Mouse (Mus musculus): ENCODE results near the gene AY761184. TPM values are rescaled to one million over a fixed set of nuclear protein-coding genes. Genes with fewer than 3 reads are reported as not detected.
"Not testable (repeated sequence)": the region's sequence is repeated elsewhere in the genome, so short reads cannot be mapped to it uniquely, and the experiment has no call there.

Gene AY761184
- total RNA-seq (2021): not detected
- long read RNA-seq, experiment 1: 0 reads
- long read RNA-seq, experiment 2: 0 reads

- H3K27ac ChIP-seq; H3K4me3 ChIP-seq; DNase-seq (ENCODE audit: low spot score in 2 of 2): not testable (repeated sequence)
Observed at GRCm38 (mm10) chr8:21703545-21703944, at the start of gene AY761184. AY761184 (minus strand) TSS chr8:21703645.

DNA sequence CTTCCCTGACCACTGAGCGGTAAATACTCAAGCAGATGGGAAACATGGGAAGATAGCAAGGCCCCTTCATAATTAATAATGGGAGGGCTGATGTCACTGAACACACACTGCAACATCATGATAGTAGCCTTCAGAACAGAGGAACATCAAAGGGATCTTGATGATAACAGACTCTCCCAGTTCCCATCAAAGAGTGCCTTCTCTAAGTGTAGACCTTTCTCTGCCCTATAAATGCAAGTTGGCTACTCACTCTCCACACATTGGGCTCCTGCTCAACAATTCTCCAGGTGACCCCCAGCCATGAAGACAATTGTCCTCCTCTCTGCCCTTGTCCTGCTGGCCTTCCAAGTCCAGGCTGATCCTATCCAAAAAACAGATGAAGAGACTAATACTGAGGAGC is 37.9 kb downstream of the AY761184 start, which contains the start of gene Defa34:
Defa34 (plus strand) TSS at position 301 of the 400 bp plus-strand sequence.
- not testable (repeated sequence) for H3K4me3 ChIP-seq; H3K27ac ChIP-seq; DNase-seq (ENCODE audit: low spot score in 2 of 2)

GRCm38 (mm10) chr8:21655480-21655879 is 48.0 kb downstream of the AY761184 start, which contains the start of gene Defa17:
Defa17 (plus strand) TSS chr8:21655780.
- not testable (repeated sequence) for H3K4me3 ChIP-seq; DNase-seq (ENCODE audit: low spot score in 2 of 2); H3K27ac ChIP-seq

Other genes starting within 250 kb of the AY761184 start
- gene Gm7849, start 247.1 kb downstream of the AY761184 start, total RNA-seq (2021): not detected
- gene Defa20, start 194.4 kb downstream of the AY761184 start, total RNA-seq (2021): not detected
- gene Defa32, start 174.6 kb downstream of the AY761184 start, total RNA-seq (2021): not detected
- not detected for gene Defa37, start 138.3 kb downstream of the AY761184 start, total RNA-seq (2021)
- not detected for gene Defa28, start 120.6 kb downstream of the AY761184 start, total RNA-seq (2021)
- gene Gm7861, start 109.1 kb downstream of the AY761184 start, total RNA-seq (2021): not detected
- not detected for gene Defa26, start 85.5 kb downstream of the AY761184 start, total RNA-seq (2021)
- not detected for gene Defa17, start 47.9 kb downstream of the AY761184 start, total RNA-seq (2021)
- not detected for gene Defa34, start 37.8 kb downstream of the AY761184 start, total RNA-seq (2021)
- not detected for gene Defa24, start 30.8 kb upstream of the AY761184 start, total RNA-seq (2021)
- not detected for gene Defb50, start 119.9 kb upstream of the AY761184 start, total RNA-seq (2021)
- gene Defb2, start 136.3 kb upstream of the AY761184 start, total RNA-seq (2021): not detected
- not detected for gene Defb10, start 155.3 kb upstream of the AY761184 start, total RNA-seq (2021)
- gene Defb9, start 181.8 kb upstream of the AY761184 start, total RNA-seq (2021): not detected
- not detected for gene Defb11, start 202.8 kb upstream of the AY761184 start, total RNA-seq (2021)
- not detected for gene Defb15, start 229.1 kb upstream of the AY761184 start, total RNA-seq (2021)
- not detected for gene Defb35, start 234.7 kb upstream of the AY761184 start, total RNA-seq (2021)
- gene Defb13, start 243.1 kb upstream of the AY761184 start, total RNA-seq (2021): not detected

All from layer of hippocampus, adult 2 months (tissue).